Mouse (Mus musculus) cerebellum, adult 2 months (tissue): Measurements from ENCODE around the gene Tspan33.

Source experiments
- CTCF ChIP-seq: fragments of 200-500 bp; IDR thresholded peaks from 2 replicates; pipeline ENCODE4 v1.5.1; 2011; ENCODE audit warnings: low read depth, mild to moderate bottlenecking, control low read depth, low read length, moderate library complexity, borderline replicate concordance; ENCODE audit not compliant: insufficient read depth
- POLR2A ChIP-seq: fragments of 200-500 bp; IDR thresholded peaks from 2 replicates; pipeline ENCODE4 v1.6.1; 2011; ENCODE audit warnings: low read length, control low read depth, borderline replicate concordance; ENCODE audit not compliant: insufficient read depth

- TF ChIP-seq POLR2A = no peak
- no peak for TF ChIP-seq CTCF
Observed at GRCm38 (mm10) chr6:29697139-29697538, 3.1 kb downstream of the Tspan33 start.
